Mouse (Mus musculus) heart, embryonic 11.5 days (tissue): ENCODE measurements at regions not wholly inside any gene's neighbourhood (a gene's known extent, or its start where the extent isn't known, plus 50 kb on each side); places are given as distances from the start of the nearest gene placed in this dataset.

Experiments used
- ATAC-seq: fragments of 200-750 bp; cut with Nextera tagmentation; replicated peaks from 2 replicates; pipeline ENCODE4 v1.8.0; 2017; ENCODE audit warnings: moderate library complexity; ENCODE audit not compliant: insufficient number of reproducible peaks, low FRiP score, low TSS enrichment
- H3K27ac ChIP-seq: fragments of 300-500 bp; sonication (generic); 2 replicates; pipeline ENCODE4 v1.5.1; 2014; ENCODE audit warnings: mild to moderate bottlenecking, low read depth, low read length
- H3K27me3 ChIP-seq: fragments of 300-500 bp; sonication (generic); 2 replicates; pipeline ENCODE4 v1.6.1; 2014; ENCODE audit warnings: mild to moderate bottlenecking, low read length, mixed read lengths; ENCODE audit not compliant: control insufficient read depth, insufficient read depth
- H3K36me3 ChIP-seq: fragments of 300-500 bp; sonication (generic); 2 replicates; pipeline ENCODE4 v1.6.1; 2014; ENCODE audit warnings: mild to moderate bottlenecking, low read length, moderate library complexity, mixed read lengths; ENCODE audit not compliant: control insufficient read depth, insufficient read depth
- H3K4me1 ChIP-seq: fragments of 300-500 bp; sonication (generic); 2 replicates; pipeline ENCODE4 v1.6.1; 2014; ENCODE audit warnings: low read length; ENCODE audit not compliant: control insufficient read depth, insufficient read depth
- H3K4me2 ChIP-seq: fragments of 300-500 bp; sonication (generic); 2 replicates; pipeline ENCODE4 v1.6.1; 2014; ENCODE audit warnings: mild to moderate bottlenecking, moderate library complexity
- H3K4me3 ChIP-seq: fragments of 300-500 bp; sonication (generic); 2 replicates; pipeline ENCODE4 v1.5.1; 2014; ENCODE audit warnings: low read depth, low read length
- H3K9ac ChIP-seq: fragments of 300-500 bp; sonication (generic); 2 replicates; pipeline ENCODE4 v1.6.1; 2014; ENCODE audit warnings: mild to moderate bottlenecking, low read depth, low read length, moderate library complexity
- H3K9me3 ChIP-seq: fragments of 300-500 bp; sonication (generic); replicated peaks from 2 replicates; pipeline ENCODE4 v1.6.1; 2016; ENCODE audit warnings: low read length; ENCODE audit not compliant: control insufficient read depth
- WGBS: fragments of 180-500 bp; shearing (Covaris S2); extraction: QIAGEN DNeasy Blood & Tissue Kit; methylation state at CpG from one replicate; pipeline ENCODE4 v1.1.7; 2014; ENCODE audit not compliant: insufficient replicate concordance; 5-methylcytosine and 5-hydroxymethylcytosine counted together

DNA sequence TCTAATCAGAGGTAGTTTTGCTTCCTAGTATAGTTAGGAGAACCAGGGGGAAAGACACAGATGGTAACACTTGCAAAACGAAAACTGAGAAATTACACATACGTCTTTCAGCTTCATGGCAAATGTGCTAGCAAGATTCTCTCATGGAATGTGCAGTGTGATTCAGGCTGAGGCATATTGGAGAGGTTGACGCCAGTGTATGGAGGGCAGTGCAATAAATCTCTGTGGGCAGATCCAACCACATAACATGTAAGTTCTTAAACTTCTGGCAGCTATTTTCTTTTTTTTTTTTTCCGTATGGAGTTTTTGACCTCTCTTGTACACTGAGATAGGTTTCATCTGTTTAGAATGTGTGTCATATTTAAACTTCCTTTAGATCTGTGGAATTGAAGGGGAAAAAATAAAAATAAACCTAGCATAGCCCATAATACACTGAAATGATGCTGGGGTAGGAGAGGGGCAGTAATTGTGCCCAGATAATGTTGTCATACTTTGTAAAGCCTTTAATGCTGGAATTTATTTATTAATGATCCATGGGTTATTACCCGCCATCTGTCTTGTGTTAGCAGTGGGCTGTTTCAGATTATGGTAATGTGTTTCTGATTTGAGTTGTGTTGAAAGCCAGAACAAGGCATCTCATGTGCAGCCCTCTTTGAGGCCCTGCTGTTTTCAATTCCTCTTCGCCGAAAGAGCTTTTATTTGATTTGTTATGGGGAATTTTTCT, 596.3 kb upstream of the Megf9 start:
- H3K27me3 ChIP-seq, result no peaks in the 10 kb centered on the region
- ATAC-seq, result no peak
- H3K4me3 ChIP-seq, result no peak overlapping the region
- no peak overlapping the region for H3K4me2 ChIP-seq
- no peak overlapping the region for H3K9ac ChIP-seq
- no peaks in the 10 kb centered on the region for H3K36me3 ChIP-seq
- WGBS, result 61% methylated on average over 7 of the region's 7 CpGs
- H3K4me1 ChIP-seq, result no peaks in the 10 kb centered on the region
- H3K9me3 ChIP-seq, result no peaks in the 10 kb centered on the region
- H3K27ac ChIP-seq, result no peak overlapping the region

DNA sequence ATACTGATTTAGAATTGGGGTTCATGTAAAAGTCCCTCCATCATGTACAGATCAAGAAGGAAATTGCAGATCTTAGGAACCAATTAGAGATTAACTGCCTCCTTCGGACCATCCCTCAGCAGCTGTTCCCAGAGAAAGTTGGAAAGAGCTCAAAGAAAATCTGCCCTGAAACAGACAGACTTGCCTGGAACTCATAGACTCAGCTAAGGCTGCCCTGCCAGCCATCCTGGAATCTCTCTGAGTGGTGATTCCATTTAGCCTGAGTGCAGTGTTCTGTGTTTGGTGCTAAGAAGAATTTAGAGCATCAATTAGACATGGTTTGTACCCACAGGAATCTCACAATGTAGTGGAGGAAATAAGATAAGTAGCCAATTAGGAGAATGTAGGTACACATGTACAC, 594.5 kb upstream of the Megf9 start:
- H3K36me3 ChIP-seq, result no peaks in the 10 kb centered on the region
- ATAC-seq, result no peak
- no peak overlapping the region for H3K9ac ChIP-seq
- no peak overlapping the region for H3K27ac ChIP-seq
- no peak overlapping the region for H3K4me3 ChIP-seq
- no peaks in the 10 kb centered on the region for H3K4me1 ChIP-seq
- no peak overlapping the region for H3K4me2 ChIP-seq
- no peaks in the 10 kb centered on the region for H3K27me3 ChIP-seq
- WGBS, result 69% methylated on average over 1 of the region's 1 CpGs
- no peaks in the 10 kb centered on the region for H3K9me3 ChIP-seq
